Mouse (Mus musculus): ENCODE data around the gene Tmem186.

Gene Tmem186

DNA sequence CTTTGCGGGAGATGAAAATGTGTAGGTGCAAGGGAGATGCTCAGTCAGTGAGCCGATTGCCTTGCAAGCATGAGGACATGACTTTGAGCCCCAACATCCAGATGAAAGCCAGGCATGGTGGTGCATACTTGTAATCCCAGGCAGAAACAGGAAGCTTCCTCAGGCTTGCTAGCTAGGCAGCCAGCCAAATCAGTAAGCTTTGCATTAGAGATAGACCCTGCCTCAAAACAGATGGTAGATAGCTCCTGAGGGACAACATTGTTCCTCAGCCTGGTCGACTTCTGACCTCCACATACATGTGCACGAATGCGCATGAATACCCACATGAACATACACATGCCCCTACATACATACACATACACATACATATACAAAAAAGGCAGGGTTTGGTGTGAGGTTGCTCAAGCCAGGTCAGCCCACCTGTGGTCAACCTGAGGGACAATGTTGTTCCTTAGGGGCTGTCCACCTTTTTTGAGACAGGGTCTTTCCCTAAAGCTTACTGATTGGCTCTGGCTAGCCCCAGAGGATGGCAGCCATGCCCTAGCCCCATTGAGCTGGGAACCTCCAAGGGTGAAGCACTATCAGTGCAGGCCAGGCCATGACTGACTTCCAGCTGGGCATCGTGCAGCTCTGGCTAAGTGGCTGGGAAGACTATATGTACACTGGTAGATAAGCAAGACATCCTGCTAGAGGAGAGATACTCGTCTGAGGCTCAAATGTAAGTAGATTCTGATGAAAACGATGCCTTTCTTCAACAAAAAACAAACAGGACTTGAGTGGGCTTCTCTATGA is 25.1 kb downstream of the Tmem186 start:
- DNase-seq (ENCODE audit: low read depth, low spot score): no peak

- no peak for DNase-seq (ENCODE audit: low read depth, low spot score)
Observed at GRCm38 (mm10) chr16:8610397-8610796, 27.1 kb downstream of the Tmem186 start.

DNA sequence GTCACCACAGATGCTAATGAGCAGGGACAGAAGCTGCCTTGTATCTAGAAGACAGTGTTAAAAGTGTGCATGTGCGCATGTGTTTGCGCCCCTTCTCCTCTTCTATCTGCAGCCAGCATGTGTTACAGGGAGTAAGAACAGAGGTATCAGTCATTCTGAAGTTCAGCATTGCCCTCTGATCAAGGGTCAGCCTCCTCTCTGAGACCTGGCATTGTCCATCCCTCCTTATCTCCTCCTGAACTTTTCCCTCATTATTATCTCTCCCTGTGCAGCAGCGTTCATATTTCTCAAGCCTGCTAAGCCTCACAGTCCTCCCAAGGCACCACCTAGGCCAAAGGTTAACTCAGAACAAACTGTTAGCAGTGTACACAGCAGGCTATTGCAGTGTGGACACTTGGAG is 33.7 kb downstream of the Tmem186 start:
- DNase-seq (ENCODE audit: low read depth, low spot score): no peak

DNA sequence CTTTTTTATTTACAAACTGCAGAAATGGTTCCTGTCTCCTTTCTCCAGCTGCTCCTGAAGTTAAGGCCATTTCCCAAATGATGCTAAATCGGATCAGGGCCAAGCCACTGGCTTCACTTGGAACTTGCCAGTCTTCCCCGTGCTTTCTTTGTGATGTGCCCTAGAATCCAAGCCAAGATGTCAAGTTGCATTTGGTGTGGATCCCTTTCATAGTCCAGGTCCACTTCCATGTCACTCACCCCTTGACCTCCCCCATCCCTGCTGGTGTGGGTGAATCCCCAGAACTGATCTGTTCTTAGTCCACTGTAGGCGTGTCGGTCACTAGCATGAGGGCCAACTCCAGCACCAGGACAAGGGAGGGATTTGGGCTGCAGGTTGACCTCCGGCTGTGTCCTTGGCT is 40.0 kb downstream of the Tmem186 start:
- DNase-seq (ENCODE audit: low read depth, low spot score): no peak

- no peak for DNase-seq (ENCODE audit: low read depth, low spot score)
Observed at GRCm38 (mm10) chr16:8596336-8596735, 41.2 kb downstream of the Tmem186 start.

GRCm38 (mm10) chr16:8595411-8595810 is 42.1 kb downstream of the Tmem186 start:
- no peak for DNase-seq (ENCODE audit: low read depth, low spot score)

DNA sequence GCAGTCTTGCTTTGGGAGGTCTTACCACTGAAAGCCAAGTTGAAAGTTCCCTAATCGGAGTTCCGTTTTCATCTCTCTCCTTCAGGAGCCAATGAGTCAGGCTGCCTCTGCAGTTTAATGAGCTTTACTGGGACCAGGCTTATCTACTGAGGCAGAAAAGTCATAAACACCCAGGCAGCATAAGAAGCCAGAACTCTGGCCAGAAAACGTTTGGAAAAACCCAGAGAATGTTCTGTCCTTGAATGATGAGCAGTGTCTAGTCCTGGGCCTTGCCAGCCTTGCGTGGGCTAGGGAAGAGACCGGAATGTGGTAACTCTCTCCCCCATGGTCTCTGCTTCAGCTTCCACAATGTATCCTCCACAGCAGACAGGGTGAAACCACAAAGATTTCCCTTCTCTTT is 52.5 kb downstream of the Tmem186 start:
- DNase-seq (ENCODE audit: low read depth, low spot score): no peak

- DNase-seq (ENCODE audit: low read depth, low spot score): no peak
Observed at GRCm38 (mm10) chr16:8584248-8584647, 53.3 kb downstream of the Tmem186 start.
